Comparison of ENCODE assay signal across 16 mouse cellular contexts in genomic region chr4:148391714-148392310, GRCm38 (mm10). TPM values are rescaled to one million over a fixed set of nuclear protein-coding genes. Genes with fewer than 3 reads are reported as not detected.
DNase-seq lines count a peak whose midpoint lies in the region; ATAC-seq and TF ChIP-seq lines count a peak whose summit lies in the region.
"Had no signal": no experiment of that assay in that cellular context is flagged by ENCODE, and none has a peak within 500 bp of the region (broad histone marks: within the 10 kb centered on the region; RNA-seq: fewer than 3 reads in every experiment).

No protein-coding gene starts in this region.

- no peak for ATAC-seq in forebrain, embryonic 13.5 days
- ATAC-seq in forebrain, embryonic 11.5 days (replicated peaks; ENCODE audit: low FRiP score), result no peak
- peak; percentile 35; the same call in 1 of the 2 replicates for ATAC-seq in forebrain, embryonic 14.5 days
- ATAC-seq in hindbrain, embryonic 16.5 days, result peak; percentile 46
- ATAC-seq in midbrain, postnatal 0 days (ENCODE audit: low FRiP score), result peak; percentile 42

- no peaks in the 10 kb centered on the region for H3K36me3 ChIP-seq in forebrain, embryonic 13.5 days (ENCODE audit: poor library complexity, severe bottlenecking)
- H3K36me3 ChIP-seq in forebrain, embryonic 11.5 days (ENCODE audit: control insufficient read depth, insufficient read depth, low read length), result no peaks in the 10 kb centered on the region
- H3K36me3 ChIP-seq in forebrain, embryonic 14.5 days (ENCODE audit: control insufficient read depth, insufficient read depth, low read length), result no peaks in the 10 kb centered on the region
- no peaks in the 10 kb centered on the region for H3K36me3 ChIP-seq in hindbrain, embryonic 16.5 days (ENCODE audit: control insufficient read depth, insufficient read depth, low read length)
- H3K36me3 ChIP-seq in midbrain, postnatal 0 days (ENCODE audit: insufficient read depth, low read length), result no peaks in the 10 kb centered on the region
- H3K36me3 ChIP-seq: embryonic facial prominence, embryonic 12.5 days; kidney, embryonic 15.5 days had no signal

- 0 out of 2 replicates have a peak overlapping the region, but pooled peaks have one; percentile 14 for H3K4me2 ChIP-seq in forebrain, embryonic 13.5 days
- H3K4me2 ChIP-seq in forebrain, embryonic 11.5 days (ENCODE audit: low read depth, low read length, severe bottlenecking), result no peak overlapping the region
- H3K4me2 ChIP-seq in forebrain, embryonic 14.5 days (ENCODE audit: low read length), result no peak overlapping the region
- H3K4me2 ChIP-seq in hindbrain, embryonic 16.5 days (ENCODE audit: low read length), result peak overlapping the region; percentile 32
- H3K4me2 ChIP-seq in midbrain, postnatal 0 days (ENCODE audit: low read depth, low read length, poor library complexity, severe bottlenecking), result peak overlapping the region; percentile 16; the same call in 1 of the 2 replicates
- H3K4me2 ChIP-seq: embryonic facial prominence, embryonic 12.5 days; heart, embryonic 11.5 days; kidney, embryonic 15.5 days had no signal

- no peak for TF ChIP-seq CTCF in midbrain, postnatal 0 days (IDR thresholded peaks at IDR 0.05)

- no peaks in the 10 kb centered on the region for H3K9me3 ChIP-seq in forebrain, embryonic 13.5 days (replicated peaks)
- no peaks in the 10 kb centered on the region for H3K9me3 ChIP-seq in forebrain, embryonic 11.5 days (ENCODE audit: control insufficient read depth, low read length)
- H3K9me3 ChIP-seq in forebrain, embryonic 14.5 days (replicated peaks; ENCODE audit: control insufficient read depth, low read length), result no peaks in the 10 kb centered on the region
- H3K9me3 ChIP-seq in hindbrain, embryonic 16.5 days (ENCODE audit: control insufficient read depth, low read length), result no peaks in the 10 kb centered on the region
- no peaks in the 10 kb centered on the region for H3K9me3 ChIP-seq in midbrain, postnatal 0 days (ENCODE audit: low read length)
- H3K9me3 ChIP-seq: embryonic facial prominence, embryonic 12.5 days; kidney, embryonic 15.5 days had no signal

- no peak overlapping the region for H3K4me3 ChIP-seq in forebrain, embryonic 13.5 days
- no peak overlapping the region for H3K4me3 ChIP-seq in forebrain, embryonic 11.5 days (ENCODE audit: low read depth, low read length)
- H3K4me3 ChIP-seq in forebrain, embryonic 14.5 days (ENCODE audit: low read depth, low read length), result no peak overlapping the region
- no peak overlapping the region for H3K4me3 ChIP-seq in hindbrain, embryonic 16.5 days (ENCODE audit: low read length)
- H3K4me3 ChIP-seq in midbrain, postnatal 0 days (ENCODE audit: low read depth, low read length), result no peak overlapping the region
- H3K4me3 ChIP-seq: embryonic facial prominence, embryonic 12.5 days; kidney, embryonic 15.5 days; megakaryocyte, embryonic 14.5 days had no signal

- peak overlapping the region; percentile 46; the same call in 1 of the 2 replicates for H3K27ac ChIP-seq in forebrain, embryonic 13.5 days
- no peak overlapping the region for H3K27ac ChIP-seq in forebrain, embryonic 11.5 days (ENCODE audit: low read depth, low read length)
- no peak overlapping the region for H3K27ac ChIP-seq in forebrain, embryonic 14.5 days (ENCODE audit: low read depth, low read length)
- H3K27ac ChIP-seq in hindbrain, embryonic 16.5 days (ENCODE audit: low read depth, low read length), result peak overlapping the region; percentile 40; the same call in 1 of the 2 replicates
- 0 out of 2 replicates have a peak overlapping the region, but pooled peaks have one; percentile 34 for H3K27ac ChIP-seq in midbrain, postnatal 0 days (ENCODE audit: low read depth, low read length)
- H3K27ac ChIP-seq: embryonic facial prominence, embryonic 12.5 days; kidney, embryonic 15.5 days had no signal

- H3K27me3 ChIP-seq in forebrain, embryonic 13.5 days, result 0 out of 2 replicates have a peak, but pooled peaks cover 3% of the 10 kb centered on the region
- no peaks in the 10 kb centered on the region for H3K27me3 ChIP-seq in forebrain, embryonic 11.5 days (ENCODE audit: control insufficient read depth, insufficient read depth, low read length)
- no peaks in the 10 kb centered on the region for H3K27me3 ChIP-seq in forebrain, embryonic 14.5 days (replicated peaks; ENCODE audit: control insufficient read depth, insufficient read depth, low read length)
- no peaks in the 10 kb centered on the region for H3K27me3 ChIP-seq in hindbrain, embryonic 16.5 days (replicated peaks; ENCODE audit: control insufficient read depth, insufficient read depth, low read length)
- no peaks in the 10 kb centered on the region for H3K27me3 ChIP-seq in midbrain, postnatal 0 days (ENCODE audit: insufficient read depth, low read length)

- H3K9ac ChIP-seq in forebrain, embryonic 13.5 days, result no peak overlapping the region
- H3K9ac ChIP-seq in forebrain, embryonic 11.5 days (ENCODE audit: low read length), result no peak overlapping the region
- 0 out of 2 replicates have a peak overlapping the region, but pooled peaks have one; percentile 5 for H3K9ac ChIP-seq in forebrain, embryonic 14.5 days (ENCODE audit: low read length)
- peak overlapping the region; percentile 47 for H3K9ac ChIP-seq in hindbrain, embryonic 16.5 days (ENCODE audit: low read depth, low read length)
- no peak overlapping the region for H3K9ac ChIP-seq in midbrain, postnatal 0 days (replicated peaks; ENCODE audit: low read length, poor library complexity, severe bottlenecking)
- H3K9ac ChIP-seq: embryonic facial prominence, embryonic 12.5 days; kidney, embryonic 15.5 days had no signal

- 71% methylated on average over 21 of the region's 21 CpGs for WGBS in forebrain, embryonic 13.5 days
- 73% methylated on average over 21 of the region's 21 CpGs for WGBS in forebrain, embryonic 11.5 days
- 67% methylated on average over 21 of the region's 21 CpGs for WGBS in forebrain, embryonic 14.5 days
- 35% methylated on average over 21 of the region's 21 CpGs for WGBS in hindbrain, embryonic 16.5 days
- 39% methylated on average over 21 of the region's 21 CpGs for WGBS in midbrain, postnatal 0 days

- H3K4me1 ChIP-seq in forebrain, embryonic 13.5 days, result peaks cover 22% of the 10 kb centered on the region
- peaks cover 2% of the 10 kb centered on the region; the same call in 1 of the 2 replicates for H3K4me1 ChIP-seq in forebrain, embryonic 11.5 days (replicated peaks; ENCODE audit: control insufficient read depth, insufficient read depth, low read length)
- peaks cover 6% of the 10 kb centered on the region; the same call in 1 of the 2 replicates for H3K4me1 ChIP-seq in forebrain, embryonic 14.5 days (ENCODE audit: control insufficient read depth, insufficient read depth, low read length)
- peaks cover 14% of the 10 kb centered on the region for H3K4me1 ChIP-seq in hindbrain, embryonic 16.5 days (ENCODE audit: control insufficient read depth, insufficient read depth, low read depth, low read length)
- H3K4me1 ChIP-seq in midbrain, postnatal 0 days (ENCODE audit: insufficient read depth, low read length), result peaks cover 10% of the 10 kb centered on the region
- H3K4me1 ChIP-seq: embryonic facial prominence, embryonic 12.5 days; megakaryocyte, embryonic 14.5 days had no signal

- DNase-seq in forebrain, embryonic 11.5 days (ENCODE audit: low spot score), result no peak
- DNase-seq in forebrain, embryonic 14.5 days (ENCODE audit: low spot score), result no peak
- DNase-seq in midbrain, postnatal 0 days (ENCODE audit: low spot score), result peak; percentile 59
- DNase-seq in heart, adult 11 months, result no peak
- DNase-seq in lung, postnatal 14 days, result no peak
- DNase-seq in adrenal gland, adult (ENCODE audit: inconsistent age in 2 of 2, low spot score in 1 of 2), result no peak
- DNase-seq: adrenal gland, adult 8-10 months; cerebellum, postnatal 36 days; gastrocnemius, postnatal 10 days; heart, postnatal 4 days had no signal

RNA-seq across cellular contexts. Expression of gene Ubiad1, which starts 52.8 kb away (rescaled TPM):
- polyA plus RNA-seq in forebrain, embryonic 13.5 days (2015; fragmentation: Nextera tagmentation; extraction: Ambion mirVana), result 17.3 and 18.7 TPM in 2 replicates
- 17.0 and 19.6 TPM in 2 replicates for polyA plus RNA-seq in forebrain, embryonic 11.5 days (2014; fragmentation: Nextera tagmentation; extraction: Ambion mirVana)
- 14.2 and 14.6 TPM in 2 replicates for polyA plus RNA-seq in forebrain, embryonic 14.5 days (2014; fragmentation: Nextera tagmentation; extraction: Ambion mirVana)
- 19.6 and 20.6 TPM in 2 replicates for polyA plus RNA-seq in hindbrain, embryonic 16.5 days (2015; fragmentation: Nextera tagmentation; extraction: Ambion mirVana)
- total RNA-seq in midbrain, postnatal 0 days (2014; rRNA removed), result 16.0 and 19.8 TPM in 2 replicates
- 12.7 and 14.6 TPM in 2 replicates for polyA plus RNA-seq in midbrain, postnatal 0 days (2015; fragmentation: Nextera tagmentation; extraction: Ambion mirVana)

RNA-seq across cellular contexts. Expression of gene Mtor, which starts 56.6 kb away (rescaled TPM):
- polyA plus RNA-seq in forebrain, embryonic 13.5 days (2015; fragmentation: Nextera tagmentation; extraction: Ambion mirVana), result 21.9 and 24.0 TPM in 2 replicates
- polyA plus RNA-seq in forebrain, embryonic 11.5 days (2014; fragmentation: Nextera tagmentation; extraction: Ambion mirVana), result 30.6 and 37.6 TPM in 2 replicates
- polyA plus RNA-seq in forebrain, embryonic 14.5 days (2014; fragmentation: Nextera tagmentation; extraction: Ambion mirVana), result 22.2 and 24.4 TPM in 2 replicates
- 20.6 and 22.7 TPM in 2 replicates for polyA plus RNA-seq in hindbrain, embryonic 16.5 days (2015; fragmentation: Nextera tagmentation; extraction: Ambion mirVana)
- 54.5 and 59.6 TPM in 2 replicates for total RNA-seq in midbrain, postnatal 0 days (2014; rRNA removed)
- polyA plus RNA-seq in midbrain, postnatal 0 days (2015; fragmentation: Nextera tagmentation; extraction: Ambion mirVana), result 24.3 and 27.8 TPM in 2 replicates

Comparison
In these comparisons a context has a peak if more than half of its experiments do, and no peak if none do; other contexts are left out.
1. ATAC-seq: peak in forebrain, embryonic 14.5 days (single experiment), hindbrain, embryonic 16.5 days (single experiment) and midbrain, postnatal 0 days (single experiment); none in forebrain, embryonic 13.5 days (single experiment) and forebrain, embryonic 11.5 days (single experiment).
2. H3K27ac ChIP-seq: peak in forebrain, embryonic 13.5 days (single experiment), hindbrain, embryonic 16.5 days (single experiment) and midbrain, postnatal 0 days (single experiment); none in forebrain, embryonic 11.5 days (single experiment) and forebrain, embryonic 14.5 days (single experiment).
3. H3K4me2 ChIP-seq: peak in forebrain, embryonic 13.5 days (single experiment), hindbrain, embryonic 16.5 days (single experiment) and midbrain, postnatal 0 days (single experiment); none in forebrain, embryonic 11.5 days (single experiment) and forebrain, embryonic 14.5 days (single experiment).
4. H3K9ac ChIP-seq: peak in forebrain, embryonic 14.5 days (single experiment) and hindbrain, embryonic 16.5 days (single experiment); none in forebrain, embryonic 13.5 days (single experiment), forebrain, embryonic 11.5 days (single experiment) and midbrain, postnatal 0 days (single experiment).